Mouse (Mus musculus) lung, adult 2 months (tissue): Measurements from ENCODE around the gene Gtf2h4.

Source experiments
- CTCF ChIP-seq: fragments of 200-500 bp; IDR thresholded peaks from 2 replicates; pipeline ENCODE4 v1.5.1; 2011; ENCODE audit warnings: mild to moderate bottlenecking, low read length, control low read depth; ENCODE audit not compliant: insufficient read depth
- POLR2A ChIP-seq: fragments of 200-500 bp; IDR thresholded peaks from 2 replicates; pipeline ENCODE4 v1.6.1; 2011; ENCODE audit warnings: low read depth, mild to moderate bottlenecking, control low read depth, low read length, borderline replicate concordance; ENCODE audit errors: extremely low read depth

- TF ChIP-seq CTCF (no peak), POLR2A (no peak)
Observed at GRCm38 (mm10) chr17:35649429-35649828, 24.1 kb downstream of the Gtf2h4 start.
